Mouse (Mus musculus) hindbrain, embryonic 15.5 days (tissue): Measurements from ENCODE around the gene Slc38a6. TPM values are rescaled to one million over a fixed set of nuclear protein-coding genes. Genes with fewer than 3 reads are reported as not detected.

Experiments used
- ATAC-seq: fragments of 200-750 bp; cut with Nextera tagmentation; 2 replicates; pipeline ENCODE4 v1.8.0; 2017; ENCODE audit warnings: low read depth, moderate number of reproducible peaks, moderate TSS enrichment; ENCODE audit not compliant: low FRiP score
- H3K27ac ChIP-seq: fragments of 300-500 bp; sonication (generic); replicated peaks from 2 replicates; pipeline ENCODE4 v1.5.1; 2015; ENCODE audit warnings: mild to moderate bottlenecking, inconsistent platforms
- H3K27me3 ChIP-seq: fragments of 300-500 bp; sonication (generic); 2 replicates; pipeline ENCODE4 v1.6.1; 2015; ENCODE audit warnings: control low read depth, inconsistent platforms
- H3K36me3 ChIP-seq: fragments of 300-500 bp; sonication (generic); 2 replicates; pipeline ENCODE4 v1.6.1; 2015; ENCODE audit warnings: control low read depth, inconsistent platforms
- H3K4me1 ChIP-seq: fragments of 300-500 bp; sonication (generic); replicated peaks from 2 replicates; pipeline ENCODE4 v1.6.1; 2015; ENCODE audit warnings: control low read depth, inconsistent platforms
- H3K4me2 ChIP-seq: fragments of 300-500 bp; sonication (generic); 2 replicates; pipeline ENCODE4 v1.6.1; 2015; ENCODE audit warnings: moderate library complexity, mild to moderate bottlenecking, inconsistent platforms
- H3K4me3 ChIP-seq: fragments of 300-500 bp; sonication (generic); 2 replicates; pipeline ENCODE4 v1.5.1; 2015; ENCODE audit warnings: mild to moderate bottlenecking, inconsistent platforms
- H3K9ac ChIP-seq: fragments of 300-500 bp; sonication (generic); 2 replicates; pipeline ENCODE4 v1.6.1; 2015; ENCODE audit warnings: inconsistent platforms
- H3K9me3 ChIP-seq: fragments of 300-500 bp; sonication (generic); 2 replicates; pipeline ENCODE4 v1.6.1; 2016; ENCODE audit warnings: control low read depth, inconsistent platforms
- WGBS: fragments of 180-500 bp; shearing (Covaris S2); methylation state at CpG from one replicate; pipeline ENCODE4 v1.1.7; 2015; 5-methylcytosine and 5-hydroxymethylcytosine counted together
- polyA plus RNA-seq: library from polyadenylated mRNA; unstranded; fragments of >200 nt; fragmentation: Nextera tagmentation; extraction: Ambion mirVana; gene quantifications from 2 replicates; pipeline ENCODE4 v1.2.1, GENCODE M21; 2015

Slc38a6 gene
- polyA plus RNA-seq, 1 experiment from 2014 or later = 9.1 TPM

DNA sequence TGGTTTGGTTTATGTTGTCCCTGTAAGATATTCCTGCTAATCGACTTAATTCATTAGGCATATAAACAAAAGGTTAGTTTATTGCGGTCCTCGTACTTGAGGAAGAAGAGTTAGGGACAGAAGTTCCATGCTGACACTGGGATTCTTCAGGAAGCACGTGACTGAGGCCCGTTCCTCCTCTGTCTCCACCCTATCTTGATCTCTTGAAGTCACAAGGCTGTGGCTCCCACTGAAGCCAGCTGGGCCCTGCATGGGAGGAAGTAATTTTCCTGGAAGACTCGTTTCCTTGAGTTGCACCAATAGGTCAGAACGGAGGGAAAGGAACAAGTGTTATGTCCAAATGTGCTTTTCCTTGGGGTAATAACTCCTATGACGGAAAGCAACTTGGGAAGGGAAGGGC is 1.0 kb downstream of the Slc38a6 start:
- 76% methylated on average over 8 of the region's 8 CpGs for WGBS

DNA sequence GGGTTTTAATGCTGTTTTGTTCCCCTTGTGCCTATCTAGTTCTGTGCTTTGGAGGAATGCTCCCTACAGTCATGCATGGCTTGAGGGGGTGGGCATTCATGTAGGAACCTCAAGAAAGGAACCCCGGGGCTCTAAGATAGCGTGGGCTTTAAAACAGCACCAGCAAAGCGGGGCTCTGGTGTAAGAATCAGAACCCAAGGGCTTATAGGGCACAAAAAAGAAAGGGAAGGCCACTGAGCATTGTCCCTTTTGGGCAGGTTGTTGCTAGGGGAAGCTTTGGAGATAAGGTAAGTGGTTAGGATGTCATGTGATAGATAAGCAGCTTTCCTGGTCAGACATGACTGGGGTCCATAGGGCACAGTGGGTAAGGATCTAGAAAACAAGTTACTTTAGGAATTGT is 2.0 kb downstream of the Slc38a6 start:
- no peak overlapping the region for H3K9ac ChIP-seq
- H3K4me1 ChIP-seq = peaks cover 27% of the 10 kb centered on the region
- no peak for ATAC-seq
- H3K27ac ChIP-seq = no peak overlapping the region
- WGBS = 93% methylated on average over 3 of the region's 3 CpGs
- no peaks in the 10 kb centered on the region for H3K27me3 ChIP-seq
- H3K4me2 ChIP-seq = no peak overlapping the region
- peaks cover 9% of the 10 kb centered on the region for H3K36me3 ChIP-seq
- no peak overlapping the region for H3K4me3 ChIP-seq
- H3K9me3 ChIP-seq = no peaks in the 10 kb centered on the region

More for the DNA sequence above, 1.0 kb downstream of the Slc38a6 start:
- Histone ChIP-seq H3K36me3 (peaks cover 7% of the 10 kb centered on the region), H3K4me2 (peak overlapping the region; percentile 79), H3K4me3 (peak overlapping the region; percentile 92), H3K9me3 (no peaks in the 10 kb centered on the region), H3K27me3 (no peaks in the 10 kb centered on the region), H3K4me1 (peaks cover 33% of the 10 kb centered on the region), H3K9ac (peak overlapping the region; percentile 92), H3K27ac (peak overlapping the region; percentile 84; the same call in 1 of the 2 replicates)
- no peak for ATAC-seq

DNA sequence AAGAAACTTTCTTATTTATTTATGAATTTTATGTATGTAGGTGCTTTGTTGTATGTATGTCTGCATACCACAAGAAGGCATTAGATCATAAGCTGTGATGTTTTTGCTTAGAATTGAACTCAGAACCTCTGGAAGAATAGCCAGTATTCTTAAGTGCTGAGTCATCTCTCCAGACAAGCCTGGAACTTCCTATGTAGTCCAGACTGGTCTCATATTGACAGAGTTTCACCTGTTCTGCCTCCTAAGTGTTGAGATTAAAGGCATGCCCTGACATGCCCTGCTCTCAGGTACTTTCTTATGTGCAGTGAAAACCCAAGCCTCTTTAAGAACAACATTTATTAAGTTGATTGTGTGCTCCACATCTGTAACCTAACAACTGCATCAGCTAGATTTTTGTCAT is 8.3 kb downstream of the Slc38a6 start:
- Histone ChIP-seq H3K36me3 (peaks cover 16% of the 10 kb centered on the region), H3K4me1 (no peaks in the 10 kb centered on the region), H3K9me3 (no peaks in the 10 kb centered on the region), H3K4me2 (no peak overlapping the region), H3K9ac (no peak overlapping the region), H3K27me3 (no peaks in the 10 kb centered on the region), H3K27ac (no peak overlapping the region), H3K4me3 (no peak overlapping the region)
- no peak for ATAC-seq

DNA sequence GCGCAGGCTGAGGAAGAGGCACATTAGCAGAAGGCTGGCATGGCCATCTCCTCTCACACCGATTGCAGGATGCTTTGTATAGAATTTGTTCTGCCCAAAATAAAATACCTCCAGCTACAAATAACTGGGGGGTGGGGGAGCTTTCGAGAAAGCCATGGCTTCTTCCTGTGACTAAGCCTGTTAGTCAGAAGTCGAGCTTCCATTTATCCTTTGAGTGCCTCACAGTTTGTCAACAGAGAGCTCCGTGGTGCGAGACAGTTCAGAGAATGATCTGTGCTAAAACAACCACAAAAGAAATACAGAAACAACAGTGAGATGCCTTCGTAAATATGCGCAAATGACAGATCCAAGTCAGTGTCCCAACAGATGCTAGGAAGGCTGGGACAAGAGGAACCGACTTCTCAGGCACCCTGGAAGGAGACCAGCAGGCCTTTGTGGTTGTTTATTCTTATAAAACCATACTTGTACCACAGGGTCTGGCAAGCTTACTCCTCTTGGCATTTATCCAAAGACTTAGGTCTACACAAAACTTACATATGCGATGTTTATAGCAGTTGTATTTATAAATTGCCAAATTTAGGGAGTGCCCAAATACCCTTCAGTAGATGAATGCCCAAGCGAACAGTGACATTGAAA is 9.0 kb downstream of the Slc38a6 start:
- no peak overlapping the region for H3K27ac ChIP-seq
- H3K9ac ChIP-seq = no peak overlapping the region
- WGBS = 79% methylated on average over 11 of the region's 11 CpGs
- no peaks in the 10 kb centered on the region for H3K27me3 ChIP-seq
- H3K4me1 ChIP-seq = no peaks in the 10 kb centered on the region
- H3K9me3 ChIP-seq = no peaks in the 10 kb centered on the region
- H3K4me2 ChIP-seq = no peak overlapping the region
- H3K4me3 ChIP-seq = no peak overlapping the region
- no peak for ATAC-seq
- peaks cover 16% of the 10 kb centered on the region for H3K36me3 ChIP-seq

DNA sequence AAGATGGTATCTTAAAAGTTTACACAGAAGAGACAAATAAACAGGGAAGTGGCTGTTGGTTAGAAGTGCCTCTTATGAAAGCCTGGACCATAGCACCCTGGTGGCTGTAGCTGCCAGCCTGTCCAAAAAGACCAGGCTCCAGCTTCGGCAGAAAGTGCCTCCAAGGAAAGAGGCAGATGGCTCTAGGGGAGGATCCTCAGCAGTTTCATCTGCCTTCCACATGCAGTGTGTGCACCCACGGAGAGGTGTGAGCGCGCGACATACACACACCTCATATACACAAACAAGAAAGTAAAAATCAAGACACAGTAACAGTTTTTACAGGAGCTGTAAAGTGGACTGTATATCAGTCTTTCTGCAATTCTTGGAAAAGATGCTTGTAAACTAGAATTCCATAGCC is 12.0 kb downstream of the Slc38a6 start:
- ATAC-seq = no peak
- Histone ChIP-seq H3K36me3 (0 out of 2 replicates have a peak, but pooled peaks cover 7% of the 10 kb centered on the region), H3K9ac (no peak overlapping the region), H3K27me3 (no peaks in the 10 kb centered on the region), H3K9me3 (no peaks in the 10 kb centered on the region), H3K4me2 (no peak overlapping the region), H3K4me1 (no peaks in the 10 kb centered on the region), H3K27ac (no peak overlapping the region), H3K4me3 (no peak overlapping the region)
- 93% methylated on average over 5 of the region's 5 CpGs for WGBS

DNA sequence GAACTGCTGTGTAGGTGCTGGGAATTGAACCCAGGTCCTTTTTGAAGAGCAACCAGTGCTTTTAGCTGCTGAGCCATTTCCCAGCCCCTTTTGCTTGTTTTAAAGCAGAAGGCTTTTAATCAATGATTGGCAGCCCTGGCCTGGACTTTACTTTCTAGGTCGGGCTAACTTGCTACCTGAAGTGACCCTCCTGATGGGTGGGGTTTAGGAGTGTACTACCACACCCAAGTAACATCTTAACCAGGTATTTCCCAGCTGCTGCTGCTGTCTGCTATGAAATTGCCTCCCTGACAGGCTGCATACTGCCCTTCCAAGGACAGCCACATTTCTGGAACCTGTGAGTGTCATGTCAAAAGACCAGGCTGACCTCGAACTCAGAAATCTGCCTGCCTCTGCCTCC is 14.0 kb downstream of the Slc38a6 start:
- no peaks in the 10 kb centered on the region for H3K9me3 ChIP-seq
- no peaks in the 10 kb centered on the region for H3K27me3 ChIP-seq
- no peak overlapping the region for H3K27ac ChIP-seq
- WGBS = 95% methylated on average over 2 of the region's 2 CpGs
- H3K4me1 ChIP-seq = no peaks in the 10 kb centered on the region
- H3K36me3 ChIP-seq = no peaks in the 10 kb centered on the region
- H3K9ac ChIP-seq = no peak overlapping the region
- no peak for ATAC-seq
- no peak overlapping the region for H3K4me2 ChIP-seq
- H3K4me3 ChIP-seq = no peak overlapping the region

DNA sequence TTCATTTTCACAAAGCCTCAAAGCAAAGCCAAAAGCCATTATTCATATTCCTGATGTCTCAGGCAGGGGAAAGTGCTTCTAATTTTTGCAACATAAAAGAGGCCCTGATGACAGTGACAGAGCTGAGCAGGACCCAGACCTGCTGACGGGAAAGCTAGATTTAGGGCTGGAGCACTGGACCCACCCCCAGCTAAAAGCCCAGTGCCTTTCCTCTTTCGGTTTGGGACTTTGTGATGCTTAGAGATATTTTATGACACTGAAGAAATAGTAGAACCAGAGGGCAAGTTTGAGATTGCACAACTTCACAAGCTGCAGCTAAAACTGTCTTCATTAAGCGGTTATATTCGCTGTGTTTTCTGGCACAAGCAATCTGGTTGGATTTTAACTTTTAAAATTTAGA is 18.1 kb downstream of the Slc38a6 start:
- Histone ChIP-seq H3K36me3 (no peaks in the 10 kb centered on the region), H3K27ac (no peak overlapping the region), H3K9me3 (no peaks in the 10 kb centered on the region), H3K4me2 (no peak overlapping the region), H3K9ac (no peak overlapping the region), H3K4me3 (no peak overlapping the region), H3K4me1 (no peaks in the 10 kb centered on the region), H3K27me3 (no peaks in the 10 kb centered on the region)
- WGBS = 89% methylated on average over 4 of the region's 4 CpGs
- ATAC-seq = no peak

DNA sequence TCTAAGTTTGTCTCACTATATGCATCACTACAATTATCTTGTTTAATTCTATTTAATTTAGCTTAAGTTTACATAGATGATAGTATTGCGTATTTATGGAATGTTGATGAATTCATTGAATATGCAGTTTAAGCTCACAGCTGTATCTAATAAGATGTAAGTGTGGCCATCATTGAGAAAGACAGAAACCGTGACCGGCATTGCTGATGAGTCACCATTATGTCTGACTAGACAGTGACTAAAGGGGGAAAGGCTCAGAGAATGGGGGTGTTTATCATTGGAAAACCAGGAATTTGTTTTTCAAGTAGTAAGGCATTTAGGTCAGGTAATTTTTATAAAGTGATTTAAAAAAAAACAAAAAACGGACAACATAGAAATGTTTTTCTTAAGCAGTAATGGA is 21.2 kb downstream of the Slc38a6 start:
- no peak for ATAC-seq
- no peak overlapping the region for H3K4me2 ChIP-seq
- 91% methylated on average over 4 of the region's 4 CpGs for WGBS
- no peaks in the 10 kb centered on the region for H3K9me3 ChIP-seq
- no peak overlapping the region for H3K9ac ChIP-seq
- no peaks in the 10 kb centered on the region for H3K27me3 ChIP-seq
- H3K27ac ChIP-seq = no peak overlapping the region
- H3K4me1 ChIP-seq = no peaks in the 10 kb centered on the region
- 0 out of 2 replicates have a peak, but pooled peaks cover 10% of the 10 kb centered on the region for H3K36me3 ChIP-seq
- no peak overlapping the region for H3K4me3 ChIP-seq

DNA sequence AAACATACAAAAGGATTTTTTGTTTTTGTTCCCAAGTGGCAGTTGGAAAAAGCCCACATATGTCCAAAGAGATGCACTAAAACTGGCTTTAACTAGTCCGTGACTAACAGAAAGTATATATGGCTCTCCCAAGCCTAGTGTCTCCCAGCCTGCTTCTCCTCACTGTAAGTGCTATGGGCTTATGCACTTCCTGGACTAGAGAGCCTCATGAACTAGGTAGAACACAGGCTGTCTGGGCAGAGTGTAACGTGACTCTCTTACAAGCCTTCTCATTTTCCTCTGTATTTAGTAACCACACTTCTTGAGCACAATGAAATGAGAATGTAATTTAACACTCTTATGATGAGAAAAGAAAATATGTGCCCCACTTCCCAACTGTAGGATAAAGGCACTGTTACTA is 22.1 kb downstream of the Slc38a6 start:
- H3K4me1 ChIP-seq = no peaks in the 10 kb centered on the region
- no peaks in the 10 kb centered on the region for H3K27me3 ChIP-seq
- no peak overlapping the region for H3K27ac ChIP-seq
- H3K9me3 ChIP-seq = no peaks in the 10 kb centered on the region
- 91% methylated on average over 2 of the region's 2 CpGs for WGBS
- H3K36me3 ChIP-seq = 0 out of 2 replicates have a peak, but pooled peaks cover 10% of the 10 kb centered on the region
- H3K9ac ChIP-seq = no peak overlapping the region
- no peak overlapping the region for H3K4me3 ChIP-seq
- no peak for ATAC-seq
- no peak overlapping the region for H3K4me2 ChIP-seq

DNA sequence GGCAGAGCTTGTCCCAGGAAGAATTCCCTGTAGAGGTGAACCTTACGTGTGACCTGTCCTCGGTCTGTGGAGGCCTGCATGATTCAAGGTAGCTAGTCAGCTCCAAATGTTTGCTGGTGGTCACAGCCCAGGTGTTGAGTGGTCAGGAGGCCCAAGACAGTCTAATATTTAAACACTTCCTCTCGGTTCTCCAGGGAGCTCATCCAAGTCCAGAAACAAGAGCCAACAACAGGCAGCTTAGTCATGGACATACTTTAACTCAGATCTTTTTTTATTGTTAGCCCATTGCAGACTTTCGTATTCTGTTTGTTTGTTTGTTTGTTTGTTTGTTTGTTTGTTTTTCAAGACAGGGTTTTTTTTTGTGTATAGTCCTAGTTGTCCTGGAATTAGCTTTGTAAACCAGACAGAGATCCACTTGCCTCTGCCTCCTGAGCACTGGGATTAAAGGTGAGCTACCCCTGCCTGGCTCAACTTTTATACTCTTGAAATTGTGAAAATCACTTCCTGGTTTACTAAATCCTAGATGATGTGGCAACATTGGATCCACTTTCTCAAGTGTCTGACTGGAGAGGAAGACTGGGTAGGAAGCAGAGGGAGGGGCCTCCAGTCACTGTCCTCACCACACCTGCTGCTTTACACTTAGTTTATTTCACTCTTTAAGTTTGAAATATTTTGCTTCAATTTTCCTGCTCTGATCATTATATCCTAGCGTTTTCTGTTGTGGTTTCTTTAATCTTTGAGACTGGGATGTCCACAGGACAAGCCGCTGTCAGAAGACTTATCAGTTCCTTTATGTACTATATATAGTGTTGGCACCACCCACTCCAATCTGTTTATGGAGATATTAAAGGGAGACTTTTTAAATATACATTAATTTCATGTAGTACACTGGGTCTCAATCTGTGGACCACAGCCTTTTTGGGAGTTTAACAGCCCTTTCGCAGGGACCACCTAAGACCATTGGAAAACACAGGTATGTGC is 31.4 kb downstream of the Slc38a6 start:
- Histone ChIP-seq H3K4me2 (no peak overlapping the region), H3K36me3 (no peaks in the 10 kb centered on the region), H3K27ac (no peak overlapping the region), H3K9ac (no peak overlapping the region), H3K4me3 (no peak overlapping the region), H3K27me3 (no peaks in the 10 kb centered on the region), H3K9me3 (no peaks in the 10 kb centered on the region), H3K4me1 (no peaks in the 10 kb centered on the region)
- WGBS = 94% methylated on average over 7 of the region's 7 CpGs
- ATAC-seq = no peak

DNA sequence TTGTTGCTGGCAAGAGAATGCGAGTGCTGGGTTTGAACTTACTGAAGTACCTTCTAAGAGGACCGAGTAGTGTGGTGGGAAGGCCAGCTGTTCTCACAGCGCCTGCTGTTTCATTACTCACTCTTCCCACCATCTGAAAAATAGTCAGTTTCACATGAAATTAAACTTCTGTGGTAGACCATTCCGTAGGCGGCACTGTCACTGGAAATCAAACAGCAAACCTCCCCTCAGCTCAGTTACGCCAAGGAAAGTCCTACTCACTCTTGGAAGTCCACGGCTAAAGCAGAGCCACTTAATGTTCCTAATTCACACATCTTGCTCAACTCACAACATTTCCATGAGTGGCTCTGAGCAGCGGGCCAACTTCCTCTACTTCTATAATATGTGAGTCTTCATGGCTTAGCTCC is 37.6 kb downstream of the Slc38a6 start:
- H3K9me3 ChIP-seq = no peaks in the 10 kb centered on the region
- 93% methylated on average over 8 of the region's 8 CpGs for WGBS
- H3K4me1 ChIP-seq = no peaks in the 10 kb centered on the region
- no peak overlapping the region for H3K4me2 ChIP-seq
- no peaks in the 10 kb centered on the region for H3K27me3 ChIP-seq
- H3K4me3 ChIP-seq = no peak overlapping the region
- no peak overlapping the region for H3K27ac ChIP-seq
- H3K9ac ChIP-seq = no peak overlapping the region
- ATAC-seq = no peak
- H3K36me3 ChIP-seq = no peaks in the 10 kb centered on the region

DNA sequence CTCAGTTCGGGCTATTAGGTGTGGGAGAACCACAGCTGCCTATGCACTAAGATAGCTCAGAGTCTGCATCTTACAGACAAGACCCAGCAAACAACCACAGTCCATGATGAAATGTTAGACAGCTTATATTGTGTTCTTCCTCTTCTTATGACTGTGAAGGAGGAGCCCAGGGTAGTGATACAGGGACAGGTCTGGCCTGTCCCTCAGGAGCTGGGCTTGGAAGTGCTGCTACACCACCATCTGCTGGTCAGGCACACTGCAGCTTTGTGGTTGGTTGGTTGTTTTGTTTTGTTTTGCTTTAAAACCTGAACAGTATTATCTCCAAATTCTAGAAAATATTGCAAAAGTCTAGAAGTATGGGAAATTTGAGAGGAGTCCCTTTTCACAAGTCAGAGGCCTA is 38.2 kb downstream of the Slc38a6 start:
- Histone ChIP-seq H3K9me3 (no peaks in the 10 kb centered on the region), H3K4me1 (no peaks in the 10 kb centered on the region), H3K9ac (no peak overlapping the region), H3K36me3 (no peaks in the 10 kb centered on the region), H3K4me2 (no peak overlapping the region), H3K27ac (no peak overlapping the region), H3K27me3 (no peaks in the 10 kb centered on the region), H3K4me3 (no peak overlapping the region)
- ATAC-seq = no peak
- 88% methylated on average over 1 of the region's 1 CpGs for WGBS
